Mouse (Mus musculus) embryonic facial prominence, embryonic 11.5 days (tissue): ENCODE measurements at regions not wholly inside any gene's neighbourhood (a gene's known extent, or its start where the extent isn't known, plus 50 kb on each side); places are given as distances from the start of the nearest gene placed in this dataset.

Experiments
- ATAC-seq: fragments of 200-750 bp; cut with Nextera tagmentation; replicated peaks from 2 replicates; pipeline ENCODE4 v1.8.0; 2017; ENCODE audit warnings: low read depth; ENCODE audit not compliant: insufficient number of reproducible peaks, low FRiP score, low TSS enrichment
- DNase-seq: peaks from one replicate; pipeline ENCODE4 v3.0.0-alpha.2; 2015; ENCODE audit warnings: low spot score
- H3K27ac ChIP-seq: fragments of 300-500 bp; sonication (generic); replicated peaks from 2 replicates; pipeline ENCODE4 v1.5.1; 2014; ENCODE audit warnings: mild to moderate bottlenecking, low read depth, low read length, control low read depth
- H3K27me3 ChIP-seq: fragments of 300-500 bp; sonication (generic); 2 replicates; pipeline ENCODE4 v1.6.1; 2014; ENCODE audit warnings: mild to moderate bottlenecking, low read length, moderate library complexity, mixed read lengths; ENCODE audit not compliant: control insufficient read depth, insufficient read depth
- H3K36me3 ChIP-seq: fragments of 300-500 bp; sonication (generic); replicated peaks from 2 replicates; pipeline ENCODE4 v1.6.1; 2014; ENCODE audit warnings: low read depth, mild to moderate bottlenecking, low read length, moderate library complexity, mixed read lengths; ENCODE audit not compliant: control insufficient read depth, insufficient read depth
- H3K4me1 ChIP-seq: fragments of 300-500 bp; sonication (generic); 2 replicates; pipeline ENCODE4 v1.6.1; 2014; ENCODE audit warnings: low read length, mixed read lengths; ENCODE audit not compliant: control insufficient read depth, insufficient read depth
- H3K4me2 ChIP-seq: fragments of 300-500 bp; sonication (generic); 2 replicates; pipeline ENCODE4 v1.6.1; 2014; ENCODE audit warnings: low read depth, mild to moderate bottlenecking, control low read depth, low read length, moderate library complexity
- H3K4me3 ChIP-seq: fragments of 300-500 bp; sonication (generic); 2 replicates; pipeline ENCODE4 v1.5.1; 2014; ENCODE audit warnings: low read depth, low read length, control low read depth
- H3K9ac ChIP-seq: fragments of 300-500 bp; sonication (generic); replicated peaks from 2 replicates; pipeline ENCODE4 v1.6.1; 2014; ENCODE audit warnings: mild to moderate bottlenecking, control low read depth, low read length
- H3K9me3 ChIP-seq: fragments of 300-500 bp; sonication (generic); replicated peaks from 2 replicates; pipeline ENCODE4 v1.6.1; 2016; ENCODE audit warnings: mild to moderate bottlenecking, low read length, inconsistent platforms, mixed read lengths; ENCODE audit not compliant: control insufficient read depth
- whole genome bisulfite sequencing: fragments of 180-500 bp; shearing (Covaris S2); extraction: QIAGEN DNeasy Blood & Tissue Kit; methylation state at CpG from one replicate; pipeline ENCODE4 v1.1.7; 2014; 5-methylcytosine and 5-hydroxymethylcytosine counted together
- microRNA counts: library from miRNA; unstranded; fragments of <30 nt; microRNA quantifications from one replicate; lab custom pipeline; 2016
- microRNA-seq: library from miRNA; unstranded; fragments of <30 nt; microRNA quantifications from one replicate; pipeline ENCODE4, GENCODE M21; 2016; ENCODE audit warnings: borderline number of aligned reads

- H3K4me3 ChIP-seq = no peak overlapping the region
- 22% methylated on average over 3 of the region's 3 CpGs for WGBS
- DNase-seq = peak; percentile 4
- H3K9me3 ChIP-seq = no peaks in the 10 kb centered on the region
- no peaks in the 10 kb centered on the region for H3K27me3 ChIP-seq
- no peak overlapping the region for H3K9ac ChIP-seq
- no peaks in the 10 kb centered on the region for H3K4me1 ChIP-seq
- H3K36me3 ChIP-seq = no peaks in the 10 kb centered on the region
- no peak overlapping the region for H3K4me2 ChIP-seq
- no peak overlapping the region for H3K27ac ChIP-seq
- ATAC-seq = no peak
Observed at GRCm38 (mm10) chr1:20677987-20678386, 52.7 kb upstream of the Il17a start.

- H3K27me3 ChIP-seq = no peaks in the 10 kb centered on the region
- no peaks in the 10 kb centered on the region for H3K9me3 ChIP-seq
- H3K36me3 ChIP-seq = no peaks in the 10 kb centered on the region
- no peak for ATAC-seq
- H3K4me3 ChIP-seq = no peak overlapping the region
- no peak overlapping the region for H3K4me2 ChIP-seq
- H3K9ac ChIP-seq = no peak overlapping the region
- no peak overlapping the region for H3K27ac ChIP-seq
- H3K4me1 ChIP-seq = no peaks in the 10 kb centered on the region
- no peak for DNase-seq
- WGBS = 88% methylated on average over 4 of the region's 4 CpGs
Observed at GRCm38 (mm10) chr1:20678823-20679222, 51.9 kb upstream of the Il17a start.

GRCm38 (mm10) chr1:20679299-20679698, 51.4 kb upstream of the Il17a start:
- no peaks in the 10 kb centered on the region for H3K36me3 ChIP-seq
- H3K27ac ChIP-seq = no peak overlapping the region
- H3K27me3 ChIP-seq = no peaks in the 10 kb centered on the region
- no peak overlapping the region for H3K4me2 ChIP-seq
- H3K9ac ChIP-seq = no peak overlapping the region
- no peaks in the 10 kb centered on the region for H3K9me3 ChIP-seq
- ATAC-seq (no peak), DNase-seq (no peak)
- WGBS = 100% methylated on average over 2 of the region's 2 CpGs
- no peaks in the 10 kb centered on the region for H3K4me1 ChIP-seq
- H3K4me3 ChIP-seq = no peak overlapping the region

- no peaks in the 10 kb centered on the region for H3K9me3 ChIP-seq
- no peaks in the 10 kb centered on the region for H3K4me1 ChIP-seq
- no peak overlapping the region for H3K9ac ChIP-seq
- H3K36me3 ChIP-seq = no peaks in the 10 kb centered on the region
- H3K4me3 ChIP-seq = no peak overlapping the region
- 84% methylated on average over 5 of the region's 5 CpGs for WGBS
- DNase-seq = no peak
- no peak for ATAC-seq
- H3K27me3 ChIP-seq = no peaks in the 10 kb centered on the region
- H3K4me2 ChIP-seq = no peak overlapping the region
- H3K27ac ChIP-seq = no peak overlapping the region
Observed at GRCm38 (mm10) chr1:20679744-20680341, 50.9 kb upstream of the Il17a start.

GRCm38 (mm10) chr1:20680553-20680952, 50.2 kb upstream of the Il17a start:
- Histone ChIP-seq H3K4me2 (no peak overlapping the region), H3K27me3 (no peaks in the 10 kb centered on the region), H3K4me1 (no peaks in the 10 kb centered on the region), H3K9me3 (no peaks in the 10 kb centered on the region), H3K36me3 (no peaks in the 10 kb centered on the region), H3K4me3 (no peak overlapping the region), H3K9ac (no peak overlapping the region), H3K27ac (no peak overlapping the region)
- ATAC-seq (no peak), DNase-seq (no peak)
- 75% methylated on average over 2 of the region's 2 CpGs for WGBS

MicroRNAs encoded in the stretch of these regions (microRNA counts, 519-probe panel; counts per million panel counts)
- 3,141 counts per million, percentile 41 among the panel's probes with 10 or more counts for microRNA mmu-miR-206 (lab: Ali Mortazavi, UCI)

Small RNAs in the stretch of these regions (microRNA-seq; reads per million reads assigned to microRNA genes)
- gene Mir206 = 586 reads per million, percentile 65 among the genes with 10 or more reads in this experiment
